Mouse (Mus musculus) brain, embryonic 14.5 days (tissue): ENCODE data around the gene Hoxc13.

Source experiments
- CTCF ChIP-seq: fragments of 200-500 bp; IDR thresholded peaks from 2 replicates; pipeline ENCODE4 v1.5.1; 2012; ENCODE audit warnings: inconsistent platforms, mild to moderate bottlenecking, moderate library complexity, borderline replicate concordance; ENCODE audit not compliant: insufficient read depth, insufficient read length; ENCODE audit errors: extremely low read depth
- POLR2A ChIP-seq: fragments of 200-500 bp; IDR thresholded peaks from 2 replicates; pipeline ENCODE4 v1.6.1; 2012; ENCODE audit warnings: mild to moderate bottlenecking, inconsistent platforms, borderline replicate concordance; ENCODE audit not compliant: poor library complexity, insufficient read depth, insufficient read length, severe bottlenecking; ENCODE audit errors: extremely low read depth

GRCm38 (mm10) chr15:102934438-102934837 lies 13.5 kb downstream of the Hoxc13 start:
- TF ChIP-seq CTCF (no peak), POLR2A (no peak)
